In genomic region chr19:10266196-10266850, GRCm38 (mm10) we compare ENCODE assay signal across 8 mouse cellular contexts. TPM values are rescaled to one million over a fixed set of nuclear protein-coding genes. Genes with fewer than 3 reads are reported as not detected.
DNase-seq lines count a peak whose midpoint lies in the region; ATAC-seq and TF ChIP-seq lines count a peak whose summit lies in the region.

No protein-coding gene starts in this region.

- ATAC-seq in CD4-positive, CD25-positive, alpha-beta regulatory T cell, adult 4 months, result no peak
- ATAC-seq in granulocyte monocyte progenitor cell, adult 5-6 weeks (replicated peaks; ENCODE audit: poor library complexity, severe bottlenecking), result peak; percentile 83
- ATAC-seq in limb, embryonic 12.5 days (ENCODE audit: insufficient number of reproducible peaks, insufficient read depth, low FRiP score, low TSS enrichment, low read depth), result no peak; the same call in 1 of the 2 replicates
- no peak for ATAC-seq in midbrain, embryonic 14.5 days (ENCODE audit: low FRiP score, low TSS enrichment)

- H3K4me2 ChIP-seq in limb, embryonic 12.5 days, result peak overlapping the region; percentile 24; the same call in 1 of the 2 replicates
- H3K4me2 ChIP-seq in midbrain, embryonic 14.5 days (ENCODE audit: low read length), result no peak overlapping the region

- WGBS in limb, embryonic 12.5 days, result 23% methylated on average over 14 of the region's 14 CpGs
- 28% methylated on average over 14 of the region's 14 CpGs for WGBS in midbrain, embryonic 14.5 days
- 28% methylated on average over 14 of the region's 14 CpGs for WGBS in spleen, adult 2 months

- peaks cover 58% of the 10 kb centered on the region for H3K27me3 ChIP-seq in limb, embryonic 12.5 days
- H3K27me3 ChIP-seq in midbrain, embryonic 14.5 days (ENCODE audit: control insufficient read depth, insufficient read depth, low read length), result no peaks in the 10 kb centered on the region
- no peaks in the 10 kb centered on the region for H3K27me3 ChIP-seq in spleen, adult 2 months (ENCODE audit: control insufficient read depth, insufficient read depth, low read length)

- H3K36me3 ChIP-seq in limb, embryonic 12.5 days, result no peaks in the 10 kb centered on the region
- 0 out of 2 replicates have a peak, but pooled peaks cover 10% of the 10 kb centered on the region for H3K36me3 ChIP-seq in midbrain, embryonic 14.5 days (ENCODE audit: control insufficient read depth, insufficient read depth, low read length)
- no peaks in the 10 kb centered on the region for H3K36me3 ChIP-seq in spleen, adult 2 months (ENCODE audit: control insufficient read depth, insufficient read depth, low read length)

- peak; percentile 25 for DNase-seq in CD4-positive, CD25-positive, alpha-beta regulatory T cell, adult 2 months (ENCODE audit: low read depth, low spot score)
- DNase-seq in embryo, embryonic 10 days (ENCODE audit: low spot score), result peak; percentile 92
- peak; percentile 79 for DNase-seq in kidney, adult 11 months
- peak; percentile 77 for DNase-seq in midbrain, embryonic 14.5 days
- peak in 1 of 2 experiments; percentile 61 for DNase-seq in spleen, adult 2 months (ENCODE audit: low read depth in 1 of 2, low spot score in 2 of 2)

- no peaks in the 10 kb centered on the region for H3K9me3 ChIP-seq in limb, embryonic 12.5 days
- H3K9me3 ChIP-seq in midbrain, embryonic 14.5 days (ENCODE audit: control insufficient read depth, low read length), result no peaks in the 10 kb centered on the region

- no peak overlapping the region for H3K27ac ChIP-seq in limb, embryonic 12.5 days
- H3K27ac ChIP-seq in midbrain, embryonic 14.5 days (replicated peaks; ENCODE audit: low read depth, low read length), result no peak overlapping the region
- H3K27ac ChIP-seq in spleen, adult 2 months (ENCODE audit: insufficient read depth, low read length), result no peak overlapping the region

- TF ChIP-seq POLR2A in spleen, adult 2 months (IDR thresholded peaks at IDR 0.05; ENCODE audit: low read depth, low read length), result no peak

- peaks cover 28% of the 10 kb centered on the region for H3K4me1 ChIP-seq in limb, embryonic 12.5 days (replicated peaks)
- 0 out of 2 replicates have a peak, but pooled peaks cover 4% of the 10 kb centered on the region for H3K4me1 ChIP-seq in midbrain, embryonic 14.5 days (ENCODE audit: control insufficient read depth, insufficient read depth, low read length)
- H3K4me1 ChIP-seq in spleen, adult 2 months (ENCODE audit: control insufficient read depth, insufficient read depth, insufficient read length), result no peaks in the 10 kb centered on the region

- TF ChIP-seq CTCF in spleen, adult 2 months (IDR thresholded peaks at IDR 0.05; ENCODE audit: extremely low read depth, insufficient read depth, insufficient read length, insufficient replicate concordance), result peak; percentile 61; the same call in 1 of the 2 replicates

- H3K9ac ChIP-seq in limb, embryonic 12.5 days (replicated peaks), result no peak overlapping the region
- H3K9ac ChIP-seq in midbrain, embryonic 14.5 days (replicated peaks; ENCODE audit: low read length), result no peak overlapping the region

- H3K4me3 ChIP-seq in limb, embryonic 12.5 days (replicated peaks), result no peak overlapping the region
- no peak overlapping the region for H3K4me3 ChIP-seq in midbrain, embryonic 14.5 days (replicated peaks; ENCODE audit: low read depth, low read length)
- H3K4me3 ChIP-seq in spleen, adult 2 months (ENCODE audit: extremely low read depth, insufficient read depth, insufficient read length), result no peak overlapping the region

RNA-seq across cellular contexts. Expression of gene Myrf, which starts 25.8 kb away (rescaled TPM):
- under 1 TPM in 1 of 2 experiments, not detected in 1; 0.19 TPM for polyA plus RNA-seq in CD4-positive, CD25-positive, alpha-beta regulatory T cell, adult 4 months (2017; shearing (Covaris generic))
- not detected in 2 replicates for total RNA-seq in granulocyte monocyte progenitor cell, adult 5-6 weeks (2014; fragmentation: Nextera tagmentation)
- not detected in 2 replicates for total RNA-seq in granulocyte monocyte progenitor cell, adult 5-6 weeks (2017)
- 2.6 and 2.7 TPM in 2 replicates for polyA plus RNA-seq in limb, embryonic 12.5 days (2016; fragmentation: Nextera tagmentation; extraction: Ambion mirVana)
- 0.49 and 0.75 TPM in 2 replicates for polyA plus RNA-seq in midbrain, embryonic 14.5 days (2014; fragmentation: Nextera tagmentation; extraction: Ambion mirVana)
- polyA plus RNA-seq in spleen, adult 2 months (2012; rRNA removed), result 2.3 and 3.8 TPM in 2 replicates

RNA-seq across cellular contexts. Expression of gene Dagla, which starts 38.4 kb away (rescaled TPM):
- not detected for polyA plus RNA-seq in CD4-positive, CD25-positive, alpha-beta regulatory T cell, adult 4 months (2017; shearing (Covaris generic))
- 0.26 TPM in 1 of 2 replicates, not detected in the other for total RNA-seq in granulocyte monocyte progenitor cell, adult 5-6 weeks (2014; fragmentation: Nextera tagmentation)
- not detected in 2 replicates for total RNA-seq in granulocyte monocyte progenitor cell, adult 5-6 weeks (2017)
- polyA plus RNA-seq in limb, embryonic 12.5 days (2016; fragmentation: Nextera tagmentation; extraction: Ambion mirVana), result 1.8 and 2.4 TPM in 2 replicates
- 9.4 and 9.8 TPM in 2 replicates for polyA plus RNA-seq in midbrain, embryonic 14.5 days (2014; fragmentation: Nextera tagmentation; extraction: Ambion mirVana)
- polyA plus RNA-seq in spleen, adult 2 months (2012; rRNA removed), result 4.4 and 5.5 TPM in 2 replicates
